Mouse (Mus musculus) monocyte, adult 5-6 weeks (primary cell): ENCODE data around the gene Tmem214. TPM values are rescaled to one million over a fixed set of nuclear protein-coding genes. Genes with fewer than 3 reads are reported as not detected.

Experiments used
- ATAC-seq: fragments of 153-309, 156-312 bp; replicated peaks from 2 replicates; pipeline ENCODE4 v1.8.0; 2017; ENCODE audit warnings: mild to moderate bottlenecking; ENCODE audit not compliant: low TSS enrichment, insufficient number of reproducible peaks, severe bottlenecking, poor library complexity, low FRiP score
- total RNA-seq: library from RNA; stranded (forward); fragments of 200-1000, 200-491, 200-594 nt; gene quantifications from 3 replicates; pipeline ENCODE4 v1.2.3, GENCODE M21; 2017

Gene Tmem214
- total RNA-seq, 1 experiment from 2014 or later, result 10.4 TPM

DNA sequence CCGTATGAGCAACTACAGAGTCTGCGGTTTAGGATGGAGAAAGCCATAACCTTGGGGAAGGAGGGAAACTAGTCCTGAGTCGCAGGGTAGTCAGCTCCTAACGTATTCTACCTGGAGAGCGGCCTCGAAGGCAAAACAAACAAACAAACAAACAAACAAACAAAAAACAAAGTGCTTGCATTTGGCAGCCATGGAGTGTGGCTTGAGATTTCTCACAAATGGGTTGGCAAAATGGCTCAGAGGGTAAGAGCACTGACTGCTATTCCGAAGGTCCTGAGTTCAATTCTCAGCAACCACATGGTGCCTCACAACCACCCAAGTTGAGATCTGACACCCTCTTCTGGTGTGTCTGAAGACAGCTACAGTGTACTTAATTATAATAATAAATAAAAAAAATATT is 42.1 kb downstream of the Tmem214 start:
- no peak for ATAC-seq

DNA sequence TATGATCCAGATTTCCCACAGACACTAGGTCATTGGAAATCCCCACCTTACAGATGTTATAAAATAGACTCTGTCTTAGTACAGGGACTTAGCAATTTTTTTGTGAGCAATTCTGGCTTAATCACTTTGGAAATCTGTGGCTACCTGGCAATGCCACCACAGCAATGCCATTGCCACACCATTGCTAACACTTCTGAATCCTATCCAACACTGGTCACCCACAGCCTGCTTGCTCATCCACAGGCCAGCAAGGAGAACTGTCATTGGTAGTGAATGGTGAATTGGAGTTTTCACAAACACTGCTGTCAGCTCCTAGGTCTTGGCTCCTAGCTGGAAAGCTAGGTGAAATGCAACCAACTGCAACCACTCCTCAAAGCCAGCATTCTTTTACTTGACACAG is 42.7 kb downstream of the Tmem214 start:
- no peak for ATAC-seq

DNA sequence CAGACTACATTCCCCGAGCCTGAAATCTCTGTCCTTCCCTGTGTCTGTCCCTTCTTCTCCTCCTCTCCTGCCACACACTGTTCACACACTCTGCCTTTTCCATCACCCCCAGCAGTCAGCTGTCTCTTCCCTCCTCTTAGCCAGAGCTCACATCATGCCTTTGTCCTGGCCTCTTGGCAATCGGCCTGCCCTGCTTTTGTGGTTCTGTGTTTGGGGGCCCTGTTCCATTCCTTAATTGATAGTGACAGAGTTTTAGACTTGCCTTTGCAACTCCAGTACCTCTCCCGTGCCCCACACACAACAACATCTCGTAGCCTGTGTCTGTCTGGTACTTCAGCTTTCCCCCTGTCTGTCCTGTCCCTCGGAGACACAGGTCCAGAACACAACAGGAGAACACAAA is 44.3 kb downstream of the Tmem214 start:
- no peak for ATAC-seq

DNA sequence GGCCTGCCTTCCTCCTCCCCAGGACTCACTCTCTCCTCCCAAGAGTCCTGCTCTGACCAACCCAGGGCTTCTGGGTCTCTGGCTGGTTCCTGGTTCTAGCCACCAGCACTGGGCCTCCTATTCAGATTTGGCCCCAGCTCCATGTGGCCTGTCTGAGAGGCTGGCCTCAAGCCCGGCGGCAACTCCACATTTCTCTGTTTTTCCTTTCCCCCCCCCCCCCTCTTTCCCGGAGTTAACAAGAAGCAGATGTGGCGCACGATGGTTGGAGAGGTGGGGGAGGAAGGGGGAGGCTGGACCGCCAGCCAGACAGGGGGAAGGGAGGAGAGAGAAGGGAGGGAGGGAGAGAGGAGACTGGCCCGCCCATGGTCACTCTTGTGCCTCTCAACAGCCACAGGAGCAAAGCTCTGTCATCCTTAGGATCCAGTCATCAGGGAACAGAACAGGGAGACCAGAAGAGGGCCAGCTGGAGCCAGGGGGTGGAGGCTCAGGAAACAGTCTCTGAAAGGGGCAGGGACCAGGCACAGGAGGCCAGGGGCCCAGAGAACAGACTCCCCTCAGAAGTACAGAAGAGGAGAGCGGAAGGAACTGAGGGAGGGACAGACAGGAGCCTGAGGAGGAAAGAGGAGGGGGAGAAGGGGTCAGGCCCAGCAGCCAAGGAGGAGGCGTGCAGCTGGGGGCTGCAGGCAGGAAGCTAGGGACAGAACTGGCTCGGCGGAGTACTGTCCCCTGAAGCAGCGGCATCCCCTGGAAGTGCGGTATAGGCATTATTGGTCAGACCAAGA is 45.4 kb downstream of the Tmem214 start, which contains the start of gene Emilin1:
Gene Emilin1, plus strand, starts transcription at position 343 of the 782 bp plus-strand sequence.
- no peak for ATAC-seq

DNA sequence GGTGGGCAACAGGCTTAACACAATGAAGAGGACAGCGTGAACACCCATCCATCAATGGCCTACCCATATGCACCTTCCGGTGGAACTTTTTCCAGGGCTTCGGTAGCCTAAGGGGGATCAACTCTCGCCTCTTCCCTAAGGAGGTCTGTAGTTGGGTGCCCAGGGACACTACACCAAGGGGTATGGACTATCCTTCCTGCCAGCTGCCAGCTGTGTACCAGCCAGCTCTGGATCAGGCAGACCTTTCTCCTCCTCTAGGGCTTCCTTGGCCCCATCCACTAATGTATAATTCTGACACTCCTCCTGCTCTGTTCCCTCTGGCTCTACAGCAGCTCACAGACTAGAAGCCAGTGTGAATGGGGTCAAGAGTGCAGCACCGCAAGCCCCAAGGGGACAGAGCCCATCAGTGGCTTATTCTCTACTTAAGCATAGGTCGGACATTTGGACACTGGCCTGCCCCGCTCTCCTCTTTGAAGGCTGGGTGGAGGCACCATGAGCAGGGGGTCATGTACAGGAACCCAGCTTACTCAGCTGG is 46.4 kb downstream of the Tmem214 start:
- ATAC-seq, result no peak

DNA sequence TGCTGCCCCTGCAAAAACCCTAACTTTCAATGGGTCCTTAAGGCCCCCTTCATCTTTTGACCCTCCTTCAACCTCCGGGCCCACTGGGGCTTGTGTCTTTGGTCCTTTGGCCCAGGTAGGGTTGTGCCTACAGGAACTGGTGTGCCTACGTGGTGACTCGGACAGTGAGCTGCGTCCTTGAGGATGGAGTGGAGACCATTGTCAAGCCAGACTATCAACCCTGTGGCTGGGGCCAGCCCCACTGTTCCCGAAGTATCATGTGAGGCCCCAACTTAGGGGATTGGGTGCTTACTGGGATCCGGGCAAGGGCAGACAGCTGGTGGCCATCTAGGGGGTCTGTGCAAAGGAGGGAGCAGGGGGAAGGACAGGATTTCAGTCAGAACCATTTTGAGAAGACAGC is 47.0 kb downstream of the Tmem214 start:
- no peak for ATAC-seq

DNA sequence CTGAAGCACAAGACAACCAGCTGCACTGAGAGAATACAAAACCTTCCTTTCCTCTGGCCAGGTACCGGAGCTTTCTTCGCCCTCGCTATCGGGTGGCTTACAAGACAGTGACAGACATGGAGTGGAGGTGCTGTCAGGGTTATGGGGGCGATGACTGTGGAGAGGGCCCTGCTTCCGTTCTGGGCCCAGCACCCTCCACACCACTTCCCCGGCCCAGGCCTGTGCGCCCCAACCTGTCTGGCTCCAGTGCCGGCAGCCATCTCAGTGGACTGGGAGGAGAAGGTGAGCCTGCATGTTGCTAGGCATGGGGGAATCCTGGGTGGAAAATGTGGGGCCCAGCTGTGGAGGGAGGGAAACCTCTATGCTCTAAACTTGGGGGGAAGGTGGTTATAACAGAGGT is 47.6 kb downstream of the Tmem214 start:
- no peak for ATAC-seq

DNA sequence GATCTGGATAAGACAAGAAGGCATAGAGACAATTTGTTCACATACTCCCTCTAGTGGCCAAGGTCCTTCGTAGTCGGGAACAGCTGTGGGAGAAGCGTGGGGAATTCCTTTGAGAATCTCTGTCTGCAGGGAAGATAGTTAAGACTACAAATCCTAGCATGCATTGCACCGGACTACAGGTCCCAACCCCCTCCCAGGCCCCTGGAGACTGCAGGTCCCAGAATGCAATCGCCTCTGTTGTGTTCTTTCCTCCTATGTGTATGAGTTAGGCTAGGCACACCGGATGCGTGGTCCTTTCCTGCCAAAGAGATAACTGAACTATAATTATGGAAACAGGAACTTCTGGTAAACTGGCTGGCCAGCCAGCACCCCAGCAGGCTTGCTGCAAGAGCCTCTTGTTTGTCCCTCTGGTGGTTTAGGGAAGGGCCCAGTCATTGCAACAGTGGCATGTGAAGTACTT is 48.2 kb downstream of the Tmem214 start:
- peak; percentile 72 for ATAC-seq

DNA sequence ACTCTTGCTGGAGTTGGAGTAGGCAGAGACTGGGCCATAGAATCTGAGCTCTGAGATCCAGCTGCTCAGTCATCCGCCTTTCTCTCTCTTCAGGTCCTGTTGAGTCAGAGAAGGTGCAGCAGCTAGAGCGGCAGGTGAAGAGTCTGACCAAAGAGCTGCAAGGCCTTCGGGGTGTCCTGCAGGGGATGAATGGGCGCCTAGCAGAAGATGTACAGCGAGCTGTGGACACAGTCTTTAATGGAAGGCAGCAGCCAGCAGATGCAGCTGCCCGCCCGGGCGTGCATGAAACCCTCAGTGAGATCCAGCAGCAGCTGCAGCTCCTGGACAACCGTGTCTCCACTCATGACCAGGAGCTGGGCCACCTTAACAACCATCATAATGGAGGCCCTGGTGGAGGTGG is 49.0 kb downstream of the Tmem214 start:
- ATAC-seq, result no peak

DNA sequence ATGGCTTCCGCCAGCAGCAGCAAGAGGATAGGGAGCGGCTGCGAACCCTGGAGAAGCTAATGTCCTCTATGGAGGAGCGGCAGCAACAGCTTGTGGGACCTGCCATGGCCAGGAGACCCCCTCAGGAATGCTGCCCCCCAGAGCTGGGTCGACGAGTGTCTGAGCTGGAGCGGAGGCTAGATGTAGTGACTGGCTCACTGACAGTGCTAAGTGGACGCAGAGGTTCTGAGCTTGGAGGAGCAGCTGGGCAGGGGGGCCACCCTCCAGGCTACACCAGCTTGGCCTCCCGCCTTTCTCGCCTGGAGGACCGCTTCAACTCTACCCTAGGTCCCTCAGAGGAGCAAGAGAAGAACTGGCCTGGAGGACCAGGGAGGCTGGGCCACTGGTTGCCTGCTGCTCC is 49.5 kb downstream of the Tmem214 start:
- ATAC-seq, result no peak

DNA sequence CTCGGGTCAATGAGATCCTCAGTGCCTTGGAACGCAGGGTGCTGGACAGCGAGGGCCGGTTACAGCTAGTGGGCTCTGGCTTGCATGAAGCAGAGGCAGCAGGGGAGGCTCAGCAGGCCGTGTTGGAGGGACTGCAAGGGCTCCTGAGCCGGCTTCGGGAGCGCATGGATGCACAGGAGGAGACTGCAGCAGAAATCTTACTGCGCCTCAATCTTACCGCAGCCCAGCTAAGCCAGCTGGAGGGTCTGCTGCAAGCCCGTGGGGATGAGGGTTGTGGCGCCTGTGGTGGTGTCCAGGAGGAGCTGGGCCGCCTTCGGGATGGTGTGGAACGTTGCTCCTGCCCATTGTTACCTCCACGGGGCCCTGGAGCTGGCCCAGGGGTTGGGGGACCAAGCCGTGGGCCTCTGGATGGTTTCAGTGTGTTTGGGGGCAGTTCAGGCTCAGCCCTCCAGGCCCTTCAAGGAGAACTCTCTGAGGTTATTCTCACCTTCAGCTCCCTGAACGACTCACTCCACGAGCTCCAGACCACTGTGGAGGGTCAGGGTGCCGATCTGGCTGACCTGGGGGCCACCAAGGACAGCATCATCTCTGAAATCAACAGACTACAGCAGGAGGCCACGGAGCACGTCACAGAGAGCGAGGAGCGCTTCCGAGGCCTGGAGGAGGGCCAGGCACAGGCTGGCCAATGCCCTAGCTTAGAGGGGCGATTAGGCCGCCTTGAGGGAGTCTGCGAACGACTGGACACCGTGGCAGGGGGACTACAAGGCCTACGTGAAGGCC is 50.3 kb downstream of the Tmem214 start:
- ATAC-seq, result no peak

DNA sequence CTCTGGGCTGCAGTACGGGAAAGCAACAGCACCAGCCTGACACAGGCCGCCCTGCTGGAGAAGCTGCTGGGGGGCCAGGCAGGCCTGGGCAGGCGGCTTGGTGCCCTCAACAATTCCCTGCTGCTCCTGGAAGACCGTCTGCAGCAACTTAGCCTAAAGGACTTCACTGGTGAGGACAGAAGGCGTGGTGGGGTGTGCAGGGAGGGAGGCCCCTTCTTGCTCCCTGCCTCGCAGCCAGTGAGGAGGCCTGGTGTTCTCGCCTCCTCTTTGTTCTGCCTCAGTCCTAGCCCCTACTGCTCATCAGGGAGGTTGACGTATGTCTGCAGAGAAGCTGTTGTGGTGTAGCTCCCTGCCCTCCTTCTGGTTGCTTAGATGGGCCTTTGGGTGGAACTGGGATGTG is 50.9 kb downstream of the Tmem214 start:
- ATAC-seq, result no peak

DNA sequence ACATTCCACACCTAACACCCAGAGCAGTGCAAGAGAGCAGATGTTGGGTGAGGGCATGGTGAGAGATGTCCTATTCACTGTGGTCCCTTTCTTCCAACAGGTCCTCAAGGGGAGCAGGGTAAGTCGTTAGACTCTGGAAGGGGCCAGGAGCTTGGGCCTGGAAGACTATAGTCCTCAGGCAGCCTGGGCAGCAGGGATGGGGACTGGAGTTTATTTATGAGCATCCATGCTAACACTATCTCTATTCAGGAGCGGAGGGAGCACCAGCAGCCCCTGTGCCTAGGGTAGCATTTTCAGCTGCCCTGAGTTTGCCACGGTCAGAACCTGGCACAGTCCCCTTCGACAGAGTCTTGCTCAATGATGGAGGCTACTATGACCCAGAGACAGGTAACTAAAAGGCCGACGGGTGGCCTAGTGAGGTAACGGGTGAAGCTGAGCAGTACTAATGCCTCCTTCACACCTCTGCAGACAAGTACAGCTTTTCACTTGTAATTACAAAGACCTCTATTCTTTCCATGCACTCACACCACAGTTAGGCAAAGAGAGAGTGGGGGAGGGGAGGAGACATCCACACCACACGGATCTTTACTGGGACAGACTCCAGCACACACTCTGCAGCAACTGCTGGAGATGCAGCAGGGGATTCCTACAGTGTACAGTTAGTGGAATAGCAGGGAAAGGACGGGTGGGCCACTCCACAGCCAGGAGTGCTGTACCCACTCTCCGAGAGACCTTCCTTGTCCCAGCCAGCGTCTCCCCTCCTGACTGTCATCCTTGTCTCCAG is 52.2 kb downstream of the Tmem214 start:
- ATAC-seq, result no peak

DNA sequence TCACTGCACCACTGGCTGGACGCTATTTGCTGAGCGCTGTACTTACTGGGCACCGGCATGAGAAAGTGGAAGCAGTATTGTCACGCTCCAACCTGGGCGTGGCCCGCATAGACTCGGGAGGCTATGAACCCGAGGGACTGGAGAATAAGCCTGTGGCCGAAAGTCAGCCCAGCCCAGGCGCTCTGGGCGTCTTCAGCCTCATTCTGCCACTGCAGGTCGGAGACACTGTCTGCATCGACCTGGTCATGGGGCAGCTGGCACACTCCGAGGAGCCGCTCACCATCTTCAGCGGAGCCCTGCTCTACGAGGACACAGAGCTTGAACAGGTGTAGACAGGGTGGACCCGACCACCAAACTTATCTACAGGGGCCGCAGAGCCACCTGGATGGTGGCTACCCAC is 52.8 kb downstream of the Tmem214 start:
- peak; percentile 36 for ATAC-seq

DNA sequence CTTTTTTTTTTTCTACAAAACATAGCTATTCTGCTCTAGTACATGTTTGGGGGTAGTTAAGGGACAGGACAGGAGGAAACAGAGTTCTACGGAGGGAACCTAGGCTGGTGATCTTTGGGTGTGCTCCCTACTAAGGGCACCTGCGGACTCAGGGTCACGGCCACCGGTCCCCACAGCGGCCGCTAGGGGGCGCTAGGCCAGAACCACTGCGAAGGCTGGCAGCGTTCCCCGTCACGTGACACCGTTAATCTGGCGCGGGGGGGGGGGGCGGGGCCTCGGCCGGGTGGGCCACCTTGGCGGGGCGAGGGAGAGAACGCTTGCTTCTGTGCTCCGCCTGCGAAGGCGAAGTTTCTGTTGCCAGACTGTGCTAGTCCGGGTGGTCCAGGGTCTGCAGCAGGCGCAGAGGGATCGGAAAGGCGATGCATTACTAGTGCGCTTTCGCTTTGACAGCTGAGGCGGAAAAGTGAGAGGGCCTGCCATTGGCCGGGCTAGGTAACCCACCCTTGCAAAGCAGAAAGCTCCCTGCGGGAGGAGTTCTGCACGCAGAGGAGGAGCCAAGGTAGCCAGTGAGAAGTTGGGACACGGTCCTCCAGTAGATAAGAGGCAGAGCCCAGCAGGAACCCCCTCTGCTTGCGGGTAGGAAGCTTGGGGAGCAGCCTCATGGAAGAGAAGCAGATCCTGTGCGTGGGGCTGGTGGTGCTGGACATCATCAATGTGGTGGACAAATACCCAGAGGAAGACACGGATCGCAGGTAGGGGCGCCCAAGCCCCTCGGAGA is 53.6 kb downstream of the Tmem214 start, which contains the start of gene Khk:
Gene Khk, plus strand, starts transcription at position 176 of the 778 bp plus-strand sequence.
- peak; percentile 54 for ATAC-seq

DNA sequence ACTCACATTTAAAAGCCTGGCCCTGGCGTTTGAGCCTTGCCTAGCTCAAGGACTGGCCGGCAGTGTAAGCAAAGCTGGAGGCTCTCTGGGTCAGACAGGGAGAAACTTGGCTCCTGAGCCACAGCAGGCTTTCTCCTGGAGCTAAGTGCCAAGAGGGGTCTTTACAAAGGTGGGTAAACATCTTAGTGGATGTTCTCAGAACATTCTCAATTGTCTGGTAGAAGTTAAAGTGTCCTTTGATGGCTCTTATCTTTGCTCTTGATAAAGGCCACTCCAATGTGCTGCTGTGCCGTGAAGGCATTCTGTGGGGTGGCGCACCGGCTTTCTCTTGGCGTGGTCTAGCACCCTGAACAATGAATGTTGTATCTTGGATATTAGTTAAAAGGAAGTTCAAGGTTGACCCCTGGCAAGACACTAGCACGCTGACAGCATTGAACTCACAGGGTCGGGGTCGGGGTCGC is 54.8 kb downstream of the Tmem214 start:
- no peak for ATAC-seq

DNA sequence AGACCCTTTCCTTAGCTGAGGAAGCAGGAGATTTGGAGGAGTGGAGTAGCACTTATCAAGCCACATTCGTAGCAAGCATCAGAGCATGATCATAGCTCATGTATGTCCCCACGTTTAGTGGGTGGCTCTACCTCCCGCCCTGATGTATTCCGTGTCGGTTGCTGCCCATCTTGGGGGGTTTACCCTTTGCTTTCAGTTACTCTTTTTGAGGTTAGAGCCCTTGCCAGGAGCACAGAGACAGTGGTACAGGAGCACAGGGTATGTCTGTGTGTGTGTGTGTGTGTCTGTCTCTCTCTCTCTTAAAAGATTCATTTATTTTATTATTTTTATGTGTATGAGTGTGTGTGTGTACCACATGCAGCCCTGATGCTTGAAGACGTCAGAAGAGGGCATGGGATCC is 55.3 kb downstream of the Tmem214 start:
- ATAC-seq, result no peak

DNA sequence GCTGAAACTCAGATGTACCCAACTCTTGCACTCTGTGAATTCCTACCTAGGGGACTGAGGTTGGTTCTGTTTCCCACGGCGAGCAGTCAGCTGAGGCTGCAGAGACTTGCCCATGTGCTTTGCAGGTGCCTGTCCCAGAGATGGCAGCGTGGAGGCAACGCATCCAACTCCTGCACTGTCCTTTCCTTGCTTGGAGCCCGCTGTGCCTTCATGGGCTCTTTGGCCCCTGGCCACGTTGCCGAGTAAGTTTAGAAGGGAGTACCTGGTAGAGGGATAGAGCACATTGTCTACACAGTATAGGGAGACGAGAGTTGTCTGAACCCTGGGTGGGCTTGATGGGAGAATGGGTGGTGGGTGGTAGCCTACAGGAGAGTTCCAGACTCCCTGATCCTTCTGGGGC is 56.8 kb downstream of the Tmem214 start:
- ATAC-seq, result no peak
